Mouse (Mus musculus): Measurements from ENCODE around the gene Tex261.
"Not testable (repeated sequence)": the region's sequence is repeated elsewhere in the genome, so short reads cannot be mapped to it uniquely, and the experiment has no call there.

Tex261 gene

DNA sequence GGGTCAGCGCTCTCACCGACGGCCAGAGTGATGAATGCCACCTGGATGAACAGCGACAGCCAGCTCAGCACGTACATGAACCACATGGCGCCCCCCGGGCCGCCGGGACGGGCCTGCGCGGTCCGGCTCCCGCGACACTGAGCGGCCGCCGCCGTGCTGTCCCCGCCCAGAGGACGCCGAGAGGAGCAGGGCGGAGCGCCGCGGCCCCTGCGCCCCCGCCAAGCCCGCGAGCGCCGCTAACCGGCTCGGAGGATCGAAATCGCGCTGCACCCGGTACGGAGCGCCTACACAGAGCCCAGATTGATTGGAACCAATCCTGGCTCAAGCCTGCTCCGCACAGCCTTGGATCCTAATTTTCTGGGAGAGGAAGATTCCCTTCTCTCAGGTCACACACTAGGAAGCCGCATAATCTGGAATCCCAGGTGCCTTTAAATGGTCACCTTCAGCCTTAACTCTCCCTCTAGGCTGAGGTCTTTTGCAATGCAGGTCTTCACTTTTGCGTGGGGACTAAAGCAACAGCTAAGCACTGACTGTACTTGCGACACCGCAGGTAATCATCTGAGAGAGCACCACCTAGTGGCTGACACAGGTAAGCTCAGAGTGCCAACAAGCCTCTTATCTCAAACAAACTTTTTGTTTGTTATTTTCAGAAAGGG is at the start of gene Tex261:
Gene Tex261 (minus strand): TSS at position 176 of the 656 bp plus-strand sequence.
- DNase-seq (ENCODE audit: low spot score in 2 of 2): peak; percentile 84 to 86

DNA sequence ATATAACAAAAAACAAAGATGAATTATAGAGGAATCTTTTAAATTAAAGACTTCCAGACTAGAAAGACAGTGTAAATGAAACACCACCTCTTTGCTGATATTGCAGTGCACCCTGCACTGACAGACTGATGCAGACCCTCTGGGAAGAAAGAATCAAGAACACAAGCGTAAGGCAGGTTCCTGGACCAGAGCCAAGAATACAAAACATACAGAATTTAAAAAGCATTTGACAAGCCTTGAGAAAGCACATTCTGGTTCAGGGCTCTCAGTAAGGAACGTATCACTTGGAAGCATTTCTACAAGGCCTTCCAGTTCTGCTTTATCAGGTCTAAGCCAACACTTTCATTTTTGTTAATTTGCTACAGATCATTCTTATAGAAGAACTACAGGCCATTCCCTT is 46.2 kb upstream of the Tex261 start:
- no peak for DNase-seq (ENCODE audit: low spot score in 2 of 2)

DNA sequence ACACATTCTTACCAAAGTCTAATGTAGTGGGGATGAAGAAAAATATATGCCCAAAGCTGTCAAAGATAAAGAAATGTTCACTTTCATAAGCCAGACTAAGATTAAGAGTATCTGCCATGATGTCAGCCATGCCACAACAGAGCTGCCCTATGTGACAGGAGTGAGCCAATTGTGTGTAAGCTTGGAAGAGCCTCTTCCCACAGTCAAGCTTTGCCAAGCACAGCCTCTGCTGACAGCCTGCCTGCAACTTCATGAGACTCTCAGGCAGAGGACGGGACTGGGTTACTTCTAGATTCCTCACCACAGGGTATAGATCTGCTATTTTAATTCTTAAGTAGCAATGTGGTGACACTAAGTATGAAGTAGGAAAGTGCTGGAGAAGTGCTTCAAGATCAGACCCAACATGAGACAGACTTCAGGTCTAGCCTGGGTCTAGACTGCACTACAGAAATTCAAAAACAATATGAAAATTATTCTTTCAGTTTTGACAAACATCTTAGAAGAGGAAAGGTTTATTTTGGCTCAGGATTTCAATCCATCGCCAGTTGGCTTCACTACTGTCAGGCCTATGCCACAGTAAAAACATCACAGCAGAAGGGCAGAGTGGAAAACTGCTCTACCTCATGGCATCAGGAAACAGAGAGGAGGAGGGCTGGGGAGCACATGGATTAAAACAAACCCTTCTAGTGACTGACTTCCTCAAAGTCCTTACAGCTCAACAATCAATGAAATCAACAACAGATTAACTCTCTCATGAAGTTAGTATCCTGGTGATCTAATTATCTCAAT is 45.3 kb upstream of the Tex261 start:
- DNase-seq (ENCODE audit: low spot score in 2 of 2): no peak

DNA sequence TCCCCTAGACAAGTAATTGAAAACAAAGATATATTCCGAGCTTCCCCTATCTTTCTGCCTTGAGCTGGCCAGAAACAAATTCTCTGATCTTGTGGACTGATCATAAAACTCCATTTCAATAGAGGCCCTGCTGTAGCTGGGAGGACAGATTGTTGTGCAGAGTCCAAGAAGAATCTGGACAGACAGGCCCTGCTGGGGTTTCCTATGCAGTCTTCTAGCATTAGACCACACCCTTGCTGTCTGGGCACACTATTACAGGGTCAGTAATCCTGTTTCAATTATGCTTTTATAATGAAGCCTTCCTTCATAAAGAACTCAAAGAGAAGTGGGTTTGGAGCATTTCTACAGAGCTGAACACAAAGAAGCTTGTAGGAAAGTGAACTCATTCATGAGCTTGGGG is 43.4 kb upstream of the Tex261 start:
- DNase-seq (ENCODE audit: low spot score in 2 of 2): no peak

DNA sequence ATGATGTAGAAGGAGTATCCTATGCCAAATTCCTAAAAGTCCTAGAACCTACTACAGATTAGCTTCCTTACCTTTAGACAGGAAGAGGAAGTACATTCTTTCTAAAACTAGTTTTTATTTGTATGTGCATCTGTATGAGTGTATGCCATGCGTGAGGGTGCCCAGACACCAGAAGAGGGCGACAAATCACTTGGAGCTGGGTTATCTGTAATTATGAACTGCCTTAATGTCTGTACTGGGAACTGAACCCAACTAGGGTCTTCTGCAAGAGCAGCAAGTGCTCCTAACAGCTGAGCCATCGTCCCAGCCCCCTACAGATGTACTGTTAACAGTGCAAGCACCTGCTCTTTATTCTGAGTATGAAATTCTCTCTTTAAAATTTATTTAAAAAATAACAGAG is 40.2 kb upstream of the Tex261 start:
- no peak for DNase-seq (ENCODE audit: low spot score in 2 of 2)

DNA sequence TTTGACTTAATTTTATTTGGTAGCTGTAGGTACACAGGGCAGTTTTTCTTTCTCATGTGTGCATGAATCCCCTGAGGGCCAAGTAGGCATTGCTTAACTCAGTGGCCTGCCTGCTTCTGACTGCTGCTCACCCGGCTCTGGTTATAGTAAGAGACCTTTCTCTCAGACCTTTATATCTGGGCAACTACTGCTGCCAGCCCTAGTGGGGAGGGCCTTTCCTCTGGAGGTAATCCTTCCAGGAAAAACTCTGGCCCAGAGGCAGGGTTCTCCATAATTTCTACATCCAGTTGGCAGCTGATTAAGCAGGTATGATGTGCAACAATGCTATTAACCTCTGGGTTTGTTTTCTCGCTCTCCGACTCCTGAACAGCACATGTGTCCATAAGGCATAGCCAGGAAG is 27.2 kb upstream of the Tex261 start:
- no peak for DNase-seq (ENCODE audit: low spot score in 2 of 2)

DNA sequence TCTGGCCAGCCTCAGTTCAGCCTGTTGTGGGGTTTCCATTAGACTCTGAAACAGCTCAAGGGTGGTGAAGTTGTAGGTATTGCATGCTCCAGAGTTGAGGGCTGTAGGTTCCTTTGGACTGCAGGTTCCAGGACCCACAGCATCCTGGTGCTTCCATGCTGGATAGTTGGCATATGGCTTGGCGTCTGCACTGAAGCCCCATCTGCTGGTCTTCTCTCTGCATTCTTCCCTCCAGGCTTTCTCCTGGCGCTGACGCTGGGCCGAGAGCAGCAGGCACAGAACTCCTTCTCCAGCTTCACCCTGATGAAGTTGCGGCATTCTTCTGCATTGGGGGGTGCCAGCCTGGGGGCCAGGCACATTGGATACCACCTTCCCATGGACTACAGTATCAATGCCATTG is 26.4 kb upstream of the Tex261 start:
- no peak for DNase-seq (ENCODE audit: low spot score in 2 of 2)

DNA sequence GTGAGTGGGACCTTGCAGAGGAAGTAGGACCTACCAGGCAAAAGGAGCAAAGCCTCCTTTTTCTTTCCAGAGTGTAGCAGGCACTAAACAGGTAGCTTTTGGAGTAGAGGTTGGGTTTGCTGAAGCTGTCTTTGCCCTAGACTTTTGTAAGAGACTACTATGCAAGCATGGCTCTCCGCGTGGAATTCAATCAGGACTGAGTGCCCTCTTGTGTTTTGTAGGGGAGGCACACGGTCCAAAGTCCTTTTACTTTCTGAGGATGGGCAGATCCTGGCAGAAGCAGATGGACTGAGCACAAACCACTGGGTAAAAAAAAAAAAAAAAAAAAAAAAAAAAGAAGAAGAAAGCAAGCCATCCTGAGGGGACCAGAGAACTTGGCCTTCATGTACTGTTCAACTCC is 21.1 kb upstream of the Tex261 start:
- DNase-seq (ENCODE audit: low spot score in 2 of 2): no peak

DNA sequence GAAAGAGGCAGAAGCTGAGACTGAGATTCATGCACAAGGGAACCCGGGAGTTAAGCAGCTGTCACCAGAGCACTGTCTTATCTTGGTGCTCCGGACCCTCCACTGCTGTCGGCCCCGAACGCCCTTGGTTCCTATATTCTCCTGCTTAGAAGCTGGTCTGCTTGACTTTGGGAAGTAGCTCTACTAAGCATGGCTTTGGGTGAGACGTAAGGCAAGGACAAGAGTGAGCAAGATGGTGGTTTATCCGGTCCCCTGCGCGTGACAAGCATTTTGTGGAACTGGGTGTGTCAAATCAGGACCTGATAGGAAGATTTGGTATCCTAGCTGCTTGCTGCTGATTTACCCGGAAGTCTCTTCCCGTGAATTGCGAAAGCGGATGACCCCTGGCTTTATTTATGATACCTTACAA is 19.9 kb upstream of the Tex261 start:
- DNase-seq (ENCODE audit: low spot score in 2 of 2): no peak

DNA sequence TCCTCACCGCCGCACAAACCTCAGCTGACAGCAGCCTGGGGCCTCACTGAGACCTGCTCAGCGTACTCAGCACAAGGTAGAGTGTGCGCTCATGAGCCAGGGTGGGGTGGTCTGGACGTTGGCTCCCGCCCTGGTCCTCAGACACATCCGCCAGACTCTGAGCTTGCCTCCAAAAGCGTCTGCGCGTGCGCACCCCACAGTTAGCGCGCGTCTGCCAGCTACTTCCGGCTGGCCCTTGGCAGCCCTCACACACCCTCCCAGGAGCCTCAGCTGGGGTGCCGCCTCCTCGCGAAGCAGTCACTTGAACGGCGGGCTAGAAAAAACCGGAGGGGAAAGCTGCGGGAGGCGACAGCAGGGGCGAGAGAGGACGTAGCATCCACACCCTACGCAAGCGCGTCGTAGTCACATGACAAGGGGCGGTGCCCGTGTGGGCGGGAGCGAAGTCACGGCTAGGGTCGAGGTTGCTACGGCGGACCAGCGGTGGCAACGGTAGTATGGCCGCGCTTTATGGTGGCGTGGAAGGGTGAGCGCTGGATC is 19.2 kb upstream of the Tex261 start, which contains the start of gene Nagk:
Gene Nagk (plus strand): TSS at position 223 of the 537 bp plus-strand sequence.
- peak; percentile 84 to 91 for DNase-seq (ENCODE audit: low spot score in 2 of 2)

DNA sequence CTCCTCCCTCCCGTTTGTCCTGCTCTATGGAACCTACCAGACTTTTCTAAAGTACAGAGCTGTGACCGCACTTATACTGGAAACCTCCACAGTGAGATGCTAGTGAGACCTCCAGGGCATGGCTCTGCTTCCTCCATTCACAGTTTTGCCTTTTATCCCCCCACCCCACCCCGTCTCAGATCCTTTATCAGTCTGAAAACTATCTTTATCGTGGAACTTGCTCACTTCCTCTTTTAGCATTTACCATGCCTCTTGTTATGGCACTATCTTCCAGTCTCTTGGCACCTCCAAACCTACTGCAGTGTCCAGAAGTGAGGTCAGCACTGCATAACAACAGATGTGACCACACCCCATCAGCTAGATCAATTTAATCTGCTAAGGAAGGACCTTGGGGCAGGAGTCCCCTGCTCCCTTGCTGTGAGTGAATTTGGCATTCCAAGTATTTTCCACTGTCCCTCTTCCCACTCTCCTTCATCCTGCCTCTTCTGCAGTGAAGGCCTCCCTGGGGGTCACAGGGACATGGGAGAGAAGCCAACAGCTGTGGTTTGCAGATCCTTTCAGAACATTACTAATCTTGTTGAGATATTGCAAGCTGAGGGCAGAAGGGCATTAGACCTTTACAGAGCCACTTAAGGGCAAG is 15.8 kb upstream of the Tex261 start:
- no peak for DNase-seq (ENCODE audit: low spot score in 2 of 2)

DNA sequence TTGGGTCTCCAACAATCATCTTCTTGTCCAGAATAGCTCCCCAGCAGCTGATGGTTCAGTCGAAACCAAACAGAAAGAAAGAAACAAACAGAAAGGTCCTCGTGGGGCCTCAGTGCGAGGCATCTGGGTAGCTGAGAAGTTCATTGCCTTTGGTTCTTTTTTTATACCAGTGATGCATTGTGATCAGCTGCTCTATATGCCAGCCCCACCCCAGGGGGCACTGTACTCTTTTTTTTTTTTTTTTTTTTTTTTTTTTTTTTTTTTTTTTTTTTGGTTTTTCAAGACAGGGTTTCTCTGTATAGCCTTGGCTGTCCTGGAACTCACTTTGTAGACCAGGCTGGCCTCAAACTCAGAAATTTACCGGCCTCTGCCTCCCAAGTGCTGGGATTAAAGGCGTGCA is 14.9 kb upstream of the Tex261 start:
- not testable (repeated sequence) for DNase-seq (ENCODE audit: low spot score in 2 of 2)

DNA sequence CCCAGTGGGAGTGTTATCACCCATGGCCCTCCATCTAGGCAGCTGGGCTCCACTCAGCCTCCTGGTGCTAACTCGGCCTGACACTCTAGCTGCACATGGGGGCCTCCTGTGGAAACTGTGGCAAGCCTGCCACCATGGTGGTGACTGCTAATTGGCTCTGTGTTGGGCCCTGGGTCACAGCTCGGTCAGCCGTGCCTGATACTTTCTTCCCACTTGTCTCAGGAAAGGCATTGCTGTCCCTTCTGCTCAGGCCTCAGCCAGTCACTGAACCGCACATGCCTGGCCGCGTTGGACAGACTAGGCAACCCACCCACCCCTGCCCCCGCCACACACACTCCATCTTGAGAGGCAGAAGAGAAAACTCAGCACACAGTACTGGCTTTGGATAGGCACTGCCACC is 12.9 kb upstream of the Tex261 start:
- no peak for DNase-seq (ENCODE audit: low spot score in 2 of 2)

DNA sequence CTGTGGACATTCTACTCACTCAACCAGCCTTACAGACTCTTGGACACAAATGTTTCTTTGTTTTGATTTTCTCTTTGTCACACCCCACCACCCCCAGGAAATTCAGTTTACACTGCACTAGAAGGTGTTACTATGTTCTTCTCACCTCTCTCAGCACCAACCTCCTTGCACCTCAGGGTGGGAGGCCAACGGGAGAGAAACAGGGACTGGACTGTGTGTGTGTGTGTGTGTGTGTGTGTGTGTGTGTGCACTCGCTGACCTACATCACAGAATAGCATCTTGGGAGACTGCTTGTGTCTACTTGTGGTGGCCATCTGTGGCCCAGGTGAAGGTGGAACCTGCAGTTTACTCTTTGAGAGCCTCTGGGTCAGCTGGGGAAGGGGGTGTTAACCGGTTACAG is 10.8 kb upstream of the Tex261 start:
- DNase-seq (ENCODE audit: low spot score in 2 of 2): no peak

DNA sequence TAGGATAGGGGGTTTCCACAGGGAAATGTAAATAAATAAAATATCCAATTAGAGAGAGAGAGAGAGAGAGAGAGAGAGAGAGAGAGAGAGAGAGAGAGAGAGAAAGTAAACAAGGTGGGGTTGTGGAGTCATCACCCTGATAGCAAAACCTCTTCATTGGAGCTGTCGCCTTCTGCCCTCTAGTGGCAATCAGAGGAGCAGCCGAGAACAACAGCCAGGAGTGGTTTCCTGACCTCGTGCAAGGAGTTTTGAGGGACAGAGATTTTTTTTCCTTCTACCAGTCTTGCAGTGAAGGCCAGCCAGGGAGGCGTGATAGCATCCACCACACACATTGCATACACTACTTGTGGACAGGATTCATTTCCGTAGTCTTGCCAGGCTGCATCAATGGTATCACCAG is 3.4 kb upstream of the Tex261 start:
- peak in 1 of 2 experiments; percentile 39 for DNase-seq (ENCODE audit: low spot score in 2 of 2)

DNA sequence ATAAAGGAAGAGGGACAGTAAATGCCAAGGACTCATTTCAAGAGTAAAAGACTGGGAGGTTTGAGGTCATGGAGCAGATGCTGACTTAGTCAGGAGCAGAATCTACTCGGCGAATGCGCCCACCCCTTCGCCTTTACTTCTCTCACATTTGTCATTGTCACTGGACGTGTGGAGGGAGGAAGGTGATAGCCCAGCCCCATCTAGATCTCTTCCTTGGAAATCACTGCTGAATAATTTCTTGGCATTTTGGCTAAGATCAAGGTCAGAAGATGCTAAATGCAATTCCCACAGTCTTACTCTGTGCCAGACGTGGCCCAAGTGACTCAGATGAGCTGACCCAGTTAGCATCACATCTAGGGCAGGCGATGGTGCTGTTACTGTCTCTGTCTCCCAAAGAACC is 2.7 kb upstream of the Tex261 start:
- no peak for DNase-seq (ENCODE audit: low spot score in 2 of 2)

DNA sequence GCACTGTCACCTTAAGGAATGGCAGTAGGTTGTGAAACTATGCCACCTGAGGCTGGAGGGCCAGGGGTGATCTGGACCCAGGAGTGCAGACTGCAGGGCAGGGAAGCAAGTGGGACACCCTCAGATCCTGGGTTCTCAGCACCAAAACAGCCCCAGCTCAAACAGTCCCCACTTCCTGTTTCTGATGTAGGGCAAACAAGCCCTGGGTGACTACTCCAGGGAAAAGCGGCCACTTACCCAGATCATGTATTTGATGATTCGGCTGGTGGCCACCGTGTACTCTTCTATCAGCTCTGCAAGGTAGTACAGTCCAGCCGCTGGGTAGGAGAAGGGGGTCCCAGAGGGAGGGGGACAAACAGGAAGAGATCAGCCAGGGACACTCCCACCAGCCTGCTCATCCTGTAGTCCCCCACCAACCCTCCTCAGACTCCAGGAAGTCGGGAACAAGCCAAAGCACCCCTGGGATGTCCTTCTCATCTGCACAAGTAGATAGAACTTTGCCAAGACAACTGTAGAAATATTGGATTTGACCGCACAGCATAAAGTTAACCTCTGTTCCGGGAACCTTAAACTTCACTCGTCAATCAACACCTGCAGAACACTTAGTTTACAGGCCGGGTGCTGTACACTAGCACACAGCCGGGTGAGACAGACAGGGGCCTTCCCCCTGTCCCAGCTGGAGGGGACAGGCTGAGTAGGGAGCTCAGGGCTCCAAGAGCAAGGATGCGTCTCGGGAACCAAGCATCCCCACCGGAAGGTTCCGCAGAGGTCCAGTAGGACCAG is 641 bp downstream of the Tex261 start:
- no peak for DNase-seq (ENCODE audit: low spot score in 2 of 2)

DNA sequence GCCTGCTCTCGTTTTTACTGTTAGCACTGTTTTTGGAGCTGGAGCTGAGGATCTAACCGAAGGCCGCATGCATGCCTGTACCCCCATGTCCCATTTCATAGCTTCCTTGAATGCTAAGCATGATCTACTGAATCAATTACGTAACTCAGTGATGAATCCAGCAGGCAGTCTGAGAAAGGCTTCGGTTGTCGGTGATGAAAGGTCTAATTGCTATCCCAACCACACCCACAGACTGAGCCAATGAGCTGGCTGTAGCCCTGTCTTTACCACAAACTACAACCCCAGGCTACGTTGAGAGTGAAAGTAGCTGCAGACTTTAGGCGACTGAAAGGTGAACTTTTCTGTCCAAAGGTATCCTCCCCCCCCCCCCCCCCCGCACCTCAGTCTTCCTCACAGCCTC is 1.5 kb downstream of the Tex261 start:
- no peak for DNase-seq (ENCODE audit: low spot score in 2 of 2)

DNA sequence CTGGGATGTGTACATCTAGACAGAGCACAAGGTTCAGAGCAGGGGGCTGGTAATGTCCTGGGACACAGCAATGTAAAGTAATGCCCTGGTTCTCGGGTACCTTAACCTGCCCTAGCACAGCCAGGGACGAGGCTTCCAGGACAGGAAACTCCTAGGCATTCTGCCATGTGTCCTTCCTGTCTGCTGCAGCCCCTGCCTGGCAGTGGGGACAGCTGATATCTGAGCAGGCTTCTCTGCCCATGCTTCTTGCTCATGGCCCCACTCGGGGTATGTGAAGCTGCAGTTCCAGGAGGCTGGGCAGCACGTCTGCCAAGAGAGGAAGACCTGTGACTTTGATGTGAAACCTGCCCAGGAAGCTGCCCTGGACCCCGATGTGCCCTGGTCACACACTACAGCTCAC is 7.1 kb downstream of the Tex261 start:
- no peak for DNase-seq (ENCODE audit: low spot score in 2 of 2)

DNA sequence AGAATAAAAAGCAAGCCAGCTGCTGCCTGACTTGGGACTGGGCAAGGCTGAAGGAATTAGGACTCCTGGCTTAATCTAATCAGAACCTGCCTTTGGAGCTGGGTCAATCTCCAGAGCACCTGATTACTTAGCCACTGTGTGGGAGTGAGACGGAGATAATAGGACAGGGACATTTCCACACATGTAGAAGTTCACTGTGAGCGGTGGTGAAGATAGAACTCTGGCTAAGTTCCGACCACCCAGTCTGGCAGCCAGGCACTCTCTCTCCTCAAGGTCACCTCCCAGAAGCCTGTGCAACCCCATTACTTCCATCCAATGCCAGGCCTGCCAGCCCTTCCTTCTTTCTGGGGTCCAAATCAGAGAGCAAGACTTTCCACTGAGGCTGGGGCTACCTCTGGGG is 8.6 kb downstream of the Tex261 start:
- no peak for DNase-seq (ENCODE audit: low spot score in 2 of 2)

DNA sequence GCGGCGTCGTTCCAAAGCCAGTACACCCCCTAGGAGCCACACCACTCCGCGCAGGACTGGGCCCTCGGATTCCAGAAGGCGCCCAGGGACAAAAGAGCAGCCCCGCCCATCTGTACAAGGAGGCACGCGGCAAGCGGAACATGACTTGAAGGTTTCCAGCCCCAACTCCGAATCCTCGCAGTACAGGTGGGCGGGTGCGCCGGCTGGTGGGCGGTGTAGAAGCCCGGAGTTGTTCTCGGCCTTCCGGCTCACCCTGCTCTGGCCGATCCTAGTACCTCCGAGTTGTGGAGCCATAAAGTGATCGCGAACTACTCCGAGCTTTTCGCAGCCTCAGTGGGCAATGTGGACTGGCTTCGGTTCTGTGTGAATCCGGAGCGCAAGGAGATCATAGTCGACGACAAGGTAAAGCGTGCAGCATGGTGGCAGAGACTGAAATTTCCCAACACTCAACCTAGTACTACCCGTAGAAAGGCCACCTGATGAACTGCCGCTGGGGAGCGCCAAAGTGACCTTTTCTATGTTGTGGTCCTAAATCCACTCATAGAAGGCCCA is 12.7 kb downstream of the Tex261 start:
- no peak for DNase-seq (ENCODE audit: low spot score in 2 of 2)

DNA sequence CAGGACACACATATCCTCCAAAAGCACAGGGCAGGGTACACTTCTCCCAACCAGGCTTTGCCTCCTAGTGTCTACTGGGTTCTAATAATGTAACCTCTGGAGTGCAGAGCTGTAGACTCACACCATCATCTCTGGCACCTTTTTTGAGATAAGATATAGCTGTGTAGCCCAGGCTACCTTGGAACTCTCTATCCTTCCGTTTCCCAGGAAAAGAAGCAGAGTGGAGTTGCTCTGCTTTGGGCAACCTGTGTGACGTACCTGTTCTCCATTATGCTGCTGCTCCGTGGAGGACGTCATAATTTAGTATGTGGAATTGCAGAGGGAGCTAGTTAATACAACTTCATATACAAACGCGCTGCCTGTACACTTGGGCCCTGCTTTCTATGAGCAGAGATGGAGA is 13.3 kb downstream of the Tex261 start, which contains the start of gene Ankrd53:
Gene Ankrd53 (plus strand): TSS at position 301 of the 400 bp plus-strand sequence.
- DNase-seq (ENCODE audit: low spot score in 2 of 2): no peak
